Mouse (Mus musculus) liver, embryonic 14.5 days (tissue): ENCODE measurements around the gene Gbp10. TPM values are rescaled to one million over a fixed set of nuclear protein-coding genes. Genes with fewer than 3 reads are reported as not detected.
"Not testable (repeated sequence)": the region's sequence is repeated elsewhere in the genome, so short reads cannot be mapped to it uniquely, and the experiment has no call there.

Source experiments
- ATAC-seq: fragments of 200-750 bp; cut with Nextera tagmentation; 2 replicates; pipeline ENCODE4 v1.8.0; 2017; ENCODE audit warnings: moderate number of reproducible peaks, mild to moderate bottlenecking, moderate library complexity; ENCODE audit not compliant: insufficient read depth
- DNase-seq, 3 experiments: peaks; one replicate each; pipeline ENCODE4 v3.0.0-alpha.2; 2012 to 2013; ENCODE audit warnings: low read depth in 3 of 3, low spot score in 3 of 3
- H3K27ac ChIP-seq: fragments of 300-500 bp; sonication (generic); 2 replicates; pipeline ENCODE4 v1.5.1; 2014; ENCODE audit warnings: moderate library complexity, mild to moderate bottlenecking, control low read depth, inconsistent platforms
- H3K27me3 ChIP-seq: fragments of 300-500 bp; sonication (generic); 2 replicates; pipeline ENCODE4 v1.6.1; 2014; ENCODE audit warnings: mild to moderate bottlenecking, low read length, moderate library complexity; ENCODE audit not compliant: control insufficient read depth, insufficient read depth
- H3K36me3 ChIP-seq: fragments of 300-500 bp; sonication (generic); replicated peaks from 2 replicates; pipeline ENCODE4 v1.6.1; 2014; ENCODE audit warnings: low read depth; ENCODE audit not compliant: control insufficient read depth, insufficient read depth
- H3K4me1 ChIP-seq, 2 experiments: fragments of 200-500 bp in 1 of 2; fragments of 300-500 bp in 1 of 2; sonication (generic) in 1 of 2; replicated peaks; 2 replicates each; pipeline ENCODE4 v1.6.1; 2012 to 2014; ENCODE audit warnings: antibody characterized with exemption in 1 of 2, inconsistent platforms in 1 of 2, low read length in 1 of 2; ENCODE audit not compliant: control insufficient read depth in 2 of 2, insufficient read depth in 2 of 2
- H3K4me2 ChIP-seq: fragments of 300-500 bp; sonication (generic); 2 replicates; pipeline ENCODE4 v1.6.1; 2014; ENCODE audit warnings: low read depth, mild to moderate bottlenecking, control low read depth, moderate library complexity
- H3K4me3 ChIP-seq, 2 experiments: fragments of 200-500 bp in 1 of 2; fragments of 300-500 bp in 1 of 2; sonication (generic) in 1 of 2; 2 replicates each; pipeline ENCODE4 v1.5.1; 2012 to 2014; ENCODE audit warnings: low read depth in 2 of 2, low read length in 2 of 2, mild to moderate bottlenecking in 2 of 2, control low read depth in 1 of 2, inconsistent platforms in 1 of 2, moderate library complexity in 1 of 2; ENCODE audit not compliant: insufficient read depth in 1 of 2
- H3K9ac ChIP-seq: fragments of 300-500 bp; sonication (generic); replicated peaks from 2 replicates; pipeline ENCODE4 v1.6.1; 2014; ENCODE audit warnings: mild to moderate bottlenecking, control low read depth, moderate library complexity
- H3K9me3 ChIP-seq: fragments of 300-500 bp; sonication (generic); 2 replicates; pipeline ENCODE4 v1.6.1; 2016; ENCODE audit warnings: low read length, mixed read lengths; ENCODE audit not compliant: control insufficient read depth
- CTCF ChIP-seq: IDR thresholded peaks from 2 replicates; pipeline ENCODE4 v1.5.1; 2016; ENCODE audit warnings: antibody characterized with exemption, low read depth, control low read depth
- EP300 ChIP-seq: IDR thresholded peaks from 2 replicates; pipeline ENCODE4 v1.6.1; 2016; ENCODE audit warnings: antibody characterized with exemption, low read depth
- WGBS: fragments of 180-500 bp; shearing (Covaris S2); extraction: QIAGEN DNeasy Blood & Tissue Kit; methylation state at CpG from one replicate; pipeline ENCODE4 v1.1.7; 2014; ENCODE audit not compliant: insufficient replicate concordance; 5-methylcytosine and 5-hydroxymethylcytosine counted together
- polyA plus RNA-seq, 2 experiments: library from polyadenylated mRNA; depleted of rRNA in 1 of 2; stranded (reverse) in 1 of 2; unstranded in 1 of 2; fragments of >200 nt; fragmentation: Nextera tagmentation in 1 of 2; extraction: Ambion mirVana in 1 of 2; gene quantifications; 2 replicates each; pipeline versions ENCODE4 v1.2.1 to v1.2.3; 2012 to 2014

Gene Gbp10
- polyA plus RNA-seq (2012; rRNA removed) (0.08 and 0.11 TPM in 2 replicates), polyA plus RNA-seq (2014; fragmentation: Nextera tagmentation; extraction: Ambion mirVana) (0.14 TPM in 1 of 2 replicates, not detected in the other)

DNA sequence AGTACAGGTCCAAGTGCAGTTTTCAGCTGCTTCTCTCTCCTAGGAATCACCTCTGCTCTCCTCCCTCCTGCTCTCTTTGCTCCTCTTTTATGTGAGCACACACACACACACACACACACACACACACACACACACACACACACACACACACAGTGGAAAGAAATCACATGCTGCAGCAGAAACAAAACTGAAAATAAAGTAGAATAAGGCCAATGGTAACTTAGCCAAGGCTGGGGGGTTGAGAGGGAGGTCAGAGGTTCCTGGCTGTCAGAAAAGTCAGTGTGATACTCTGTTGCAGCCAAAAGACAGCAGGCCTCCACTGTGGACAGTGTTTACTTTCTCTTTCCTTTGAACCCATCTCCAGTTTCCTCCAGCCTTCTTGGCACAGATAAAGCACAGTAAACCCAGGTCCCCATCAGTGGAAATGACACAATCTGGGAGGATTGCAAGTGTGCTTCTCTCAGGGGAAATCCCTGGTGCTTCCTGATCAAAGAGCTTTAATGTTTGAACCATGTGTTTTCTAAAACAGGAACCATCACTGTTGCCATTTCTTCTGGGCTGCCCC is at the start of gene Gbp10:
Gene Gbp10 (minus strand): TSS at position 51 of the 565 bp plus-strand sequence.
- not testable (repeated sequence) for DNase-seq, H3K27me3 ChIP-seq, H3K36me3 ChIP-seq, H3K27ac ChIP-seq, H3K4me2 ChIP-seq, H3K4me3 ChIP-seq, H3K4me1 ChIP-seq, H3K9ac ChIP-seq, H3K9me3 ChIP-seq, ATAC-seq

DNA sequence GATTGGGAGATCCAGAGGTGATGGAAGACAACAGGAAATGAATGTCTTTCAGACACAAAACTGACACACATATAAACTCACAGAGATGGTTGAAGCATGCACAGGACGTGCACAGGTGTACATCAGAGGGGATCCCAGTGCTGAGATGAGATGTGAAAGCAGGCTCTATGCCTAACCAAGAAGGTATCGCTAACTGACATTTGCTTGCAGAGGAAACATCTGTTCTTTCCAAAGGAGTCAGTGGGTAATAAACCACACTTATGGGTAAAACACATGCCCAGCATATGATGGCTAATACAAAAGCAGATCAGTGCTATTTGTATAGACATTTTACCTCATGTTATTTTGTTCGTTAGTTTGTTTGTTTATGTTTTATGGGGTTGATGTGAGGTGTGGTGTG is 21.3 kb upstream of the Gbp10 start:
- H3K27ac ChIP-seq, H3K4me2 ChIP-seq, H3K4me1 ChIP-seq, H3K4me3 ChIP-seq, ATAC-seq, H3K36me3 ChIP-seq, H3K9ac ChIP-seq, DNase-seq, H3K9me3 ChIP-seq, H3K27me3 ChIP-seq: not testable (repeated sequence)
- WGBS = no CpG with 5 or more reads among the region's 3 CpGs

DNA sequence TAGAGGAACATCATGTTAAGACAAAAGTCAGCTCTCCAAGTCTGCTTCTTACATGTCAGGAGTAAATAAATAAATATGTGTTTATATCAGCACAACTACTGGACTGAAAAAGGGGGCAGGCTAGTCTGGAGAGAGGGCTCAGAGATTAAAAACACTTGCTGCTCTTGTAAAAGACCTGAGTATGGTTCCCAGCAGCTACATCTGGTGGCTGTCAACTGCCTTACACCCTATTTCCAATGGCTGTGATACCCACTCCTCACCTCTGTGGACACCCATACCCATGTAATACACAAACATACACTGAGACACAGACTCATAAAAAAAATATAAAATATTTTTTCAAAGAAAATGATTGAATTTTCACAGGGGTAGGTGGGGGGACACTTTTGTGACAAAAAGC is 13.2 kb upstream of the Gbp10 start:
- H3K27me3 ChIP-seq = no peaks in the 10 kb centered on the region
- H3K9ac ChIP-seq = no peak overlapping the region
- TF ChIP-seq EP300 = no peak
- no peak for TF ChIP-seq CTCF
- H3K4me1 ChIP-seq = no peaks in the 10 kb centered on the region
- no peak for ATAC-seq
- H3K4me3 ChIP-seq = no peak overlapping the region
- no peak overlapping the region for H3K4me2 ChIP-seq
- DNase-seq = no peak
- no peak overlapping the region for H3K27ac ChIP-seq
- no peaks in the 10 kb centered on the region for H3K9me3 ChIP-seq
- H3K36me3 ChIP-seq = no peaks in the 10 kb centered on the region

GRCm38 (mm10) chr5:105244741-105245140 is 5.4 kb upstream of the Gbp10 start:
- not testable (repeated sequence) for ATAC-seq, H3K27me3 ChIP-seq, DNase-seq, H3K9me3 ChIP-seq, H3K4me2 ChIP-seq, H3K27ac ChIP-seq, H3K4me1 ChIP-seq, H3K9ac ChIP-seq, H3K4me3 ChIP-seq, H3K36me3 ChIP-seq
- 19% methylated on average over 3 of the region's 3 CpGs for WGBS

DNA sequence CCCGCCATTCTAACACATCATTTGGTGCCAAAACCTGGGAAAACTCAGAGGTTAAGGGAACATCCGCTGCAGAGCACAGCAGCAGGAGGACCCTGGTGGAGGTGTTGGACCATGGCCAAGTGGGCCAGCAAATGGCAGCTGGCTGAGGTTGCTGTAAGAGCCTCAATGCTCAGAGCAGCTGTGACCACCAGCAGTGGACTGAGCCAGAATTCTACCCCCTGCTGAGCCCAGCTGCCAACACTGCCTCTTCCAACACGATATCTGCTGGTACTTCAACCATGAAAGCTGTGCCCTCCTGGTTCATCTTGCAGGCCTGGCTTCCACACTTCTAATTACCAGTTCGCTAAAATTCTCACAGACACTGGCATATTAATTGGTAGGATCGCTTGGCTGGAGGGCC is 1.6 kb upstream of the Gbp10 start:
- not testable (repeated sequence) for H3K9ac ChIP-seq, H3K4me1 ChIP-seq, H3K27ac ChIP-seq, H3K36me3 ChIP-seq, H3K4me2 ChIP-seq, H3K27me3 ChIP-seq, ATAC-seq, H3K9me3 ChIP-seq, H3K4me3 ChIP-seq, DNase-seq
- 62% methylated on average over 5 of the region's 5 CpGs for WGBS

DNA sequence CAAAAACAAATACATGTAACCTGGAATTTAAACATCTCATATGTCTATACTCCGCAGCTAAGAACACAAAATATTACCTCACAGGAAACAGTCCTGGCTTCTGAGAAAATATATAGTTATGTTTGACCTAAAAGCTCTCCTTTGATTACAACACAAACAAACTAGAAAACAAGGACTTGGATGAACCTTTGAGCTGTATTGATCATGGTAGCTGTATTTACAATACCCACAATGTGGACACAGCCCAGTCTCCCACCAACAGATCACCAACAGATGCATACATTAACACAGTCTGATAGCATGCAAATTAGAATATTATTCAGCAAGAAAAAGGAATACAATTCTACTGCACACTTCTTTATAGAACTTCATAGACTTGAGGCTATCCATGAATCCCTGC is 931 bp downstream of the Gbp10 start:
- H3K4me3 ChIP-seq, DNase-seq, H3K4me2 ChIP-seq, H3K27ac ChIP-seq, H3K9ac ChIP-seq, H3K9me3 ChIP-seq, H3K4me1 ChIP-seq, ATAC-seq, H3K27me3 ChIP-seq, H3K36me3 ChIP-seq: not testable (repeated sequence)
- WGBS = 67% methylated on average over 1 of the region's 1 CpGs

- not testable (repeated sequence) for H3K9ac ChIP-seq, H3K4me1 ChIP-seq, H3K27me3 ChIP-seq, H3K4me2 ChIP-seq, H3K36me3 ChIP-seq, ATAC-seq, H3K9me3 ChIP-seq, DNase-seq, H3K27ac ChIP-seq, H3K4me3 ChIP-seq
- WGBS = 25% methylated on average over 3 of the region's 3 CpGs
Measured at GRCm38 (mm10) chr5:105236040-105236439, 3.3 kb downstream of the Gbp10 start.

- H3K36me3 ChIP-seq, H3K4me2 ChIP-seq, H3K27ac ChIP-seq, H3K27me3 ChIP-seq, H3K4me3 ChIP-seq, DNase-seq, ATAC-seq, H3K9me3 ChIP-seq, H3K4me1 ChIP-seq, H3K9ac ChIP-seq: not testable (repeated sequence)
- WGBS = no CpG with 5 or more reads among the region's 3 CpGs
Measured at GRCm38 (mm10) chr5:105208957-105209356, 30.4 kb downstream of the Gbp10 start.
